Comparison of ENCODE assay signal across 16 mouse cellular contexts in genomic region chr7:73210078-73210477, GRCm38 (mm10).
A peak's percentile ranks its signal among the peaks of the same experiment; 100 is the strongest.
DNase-seq lines count a peak whose midpoint lies in the region; ATAC-seq and TF ChIP-seq lines count a peak whose summit lies in the region.
"Had no signal": no experiment of that assay in that cellular context is flagged by ENCODE, and none has a peak within 500 bp of the region (broad histone marks: within the 10 kb centered on the region; RNA-seq: fewer than 3 reads in every experiment).

No protein-coding gene starts in this region.

- H3K27me3 ChIP-seq in hindbrain, embryonic 10.5 days (ENCODE audit: insufficient read depth, poor library complexity, severe bottlenecking): no peaks in the 10 kb centered on the region
- H3K27me3 ChIP-seq in hindbrain, embryonic 11.5 days (ENCODE audit: control insufficient read depth, insufficient read depth, low read length): no peaks in the 10 kb centered on the region; the same call in 1 of the 2 replicates
- no peaks in the 10 kb centered on the region for H3K27me3 ChIP-seq in forebrain, embryonic 13.5 days
- no peaks in the 10 kb centered on the region for H3K27me3 ChIP-seq in hindbrain, embryonic 13.5 days
- no peaks in the 10 kb centered on the region for H3K27me3 ChIP-seq in midbrain, embryonic 15.5 days (replicated peaks)
- H3K27me3 ChIP-seq: lung, embryonic 15.5 days; megakaryocyte, embryonic 14.5 days had no signal

- peaks cover 36% of the 10 kb centered on the region for H3K4me1 ChIP-seq in hindbrain, embryonic 10.5 days (replicated peaks)
- peaks cover 7% of the 10 kb centered on the region for H3K4me1 ChIP-seq in hindbrain, embryonic 11.5 days (replicated peaks; ENCODE audit: control insufficient read depth, insufficient read depth, low read length)
- peaks cover 52% of the 10 kb centered on the region for H3K4me1 ChIP-seq in forebrain, embryonic 13.5 days
- H3K4me1 ChIP-seq in hindbrain, embryonic 13.5 days (replicated peaks): peaks cover 44% of the 10 kb centered on the region
- peaks cover 33% of the 10 kb centered on the region for H3K4me1 ChIP-seq in midbrain, embryonic 15.5 days
- H3K4me1 ChIP-seq: megakaryocyte, embryonic 14.5 days had no signal

- TF ChIP-seq CTCF in gastrocnemius, adult 2 months (IDR thresholded peaks at IDR 0.05): no peak

- 0 out of 2 replicates have a peak, but pooled peaks cover 2% of the 10 kb centered on the region for H3K9me3 ChIP-seq in hindbrain, embryonic 10.5 days
- H3K9me3 ChIP-seq in hindbrain, embryonic 11.5 days (ENCODE audit: control insufficient read depth, low read length): no peaks in the 10 kb centered on the region
- no peaks in the 10 kb centered on the region for H3K9me3 ChIP-seq in forebrain, embryonic 13.5 days (replicated peaks)
- H3K9me3 ChIP-seq in hindbrain, embryonic 13.5 days: no peaks in the 10 kb centered on the region
- H3K9me3 ChIP-seq in midbrain, embryonic 15.5 days: no peaks in the 10 kb centered on the region
- H3K9me3 ChIP-seq: embryonic facial prominence, embryonic 10.5 days; heart, embryonic 10.5 days; lung, embryonic 15.5 days had no signal

- H3K4me2 ChIP-seq in hindbrain, embryonic 11.5 days (replicated peaks; ENCODE audit: low read depth, low read length): no peak overlapping the region
- peak overlapping the region; percentile 46; the same call in 1 of the 2 replicates for H3K4me2 ChIP-seq in forebrain, embryonic 13.5 days
- H3K4me2 ChIP-seq in hindbrain, embryonic 13.5 days: no peak overlapping the region
- no peak overlapping the region for H3K4me2 ChIP-seq in midbrain, embryonic 15.5 days

- H3K27ac ChIP-seq in hindbrain, embryonic 10.5 days: peak overlapping the region; percentile 88
- no peak overlapping the region for H3K27ac ChIP-seq in hindbrain, embryonic 11.5 days (ENCODE audit: low read depth, low read length)
- peak overlapping the region; percentile 90 for H3K27ac ChIP-seq in forebrain, embryonic 13.5 days
- peak overlapping the region; percentile 87 for H3K27ac ChIP-seq in hindbrain, embryonic 13.5 days
- H3K27ac ChIP-seq in midbrain, embryonic 15.5 days: peak overlapping the region; percentile 75
- no peak overlapping the region for H3K27ac ChIP-seq in gastrocnemius, adult 2 months
- H3K27ac ChIP-seq: heart, embryonic 10.5 days had no signal

- no peaks in the 10 kb centered on the region for H3K36me3 ChIP-seq in hindbrain, embryonic 10.5 days
- H3K36me3 ChIP-seq in hindbrain, embryonic 11.5 days (ENCODE audit: control insufficient read depth, insufficient read depth, low read length): no peaks in the 10 kb centered on the region
- H3K36me3 ChIP-seq in forebrain, embryonic 13.5 days (ENCODE audit: poor library complexity, severe bottlenecking): no peaks in the 10 kb centered on the region
- H3K36me3 ChIP-seq in hindbrain, embryonic 13.5 days: no peaks in the 10 kb centered on the region
- H3K36me3 ChIP-seq in midbrain, embryonic 15.5 days (replicated peaks): no peaks in the 10 kb centered on the region
- H3K36me3 ChIP-seq: embryonic facial prominence, embryonic 10.5 days; G1E; heart, embryonic 10.5 days; lung, embryonic 15.5 days had no signal

- H3K9ac ChIP-seq in hindbrain, embryonic 11.5 days (ENCODE audit: low read depth, low read length): no peak overlapping the region
- H3K9ac ChIP-seq in forebrain, embryonic 13.5 days: no peak overlapping the region
- no peak overlapping the region for H3K9ac ChIP-seq in hindbrain, embryonic 13.5 days
- H3K9ac ChIP-seq in midbrain, embryonic 15.5 days: no peak overlapping the region
- H3K9ac ChIP-seq: lung, embryonic 15.5 days had no signal

- 93% methylated on average over 7 of the region's 7 CpGs for WGBS in hindbrain, embryonic 10.5 days
- 85% methylated on average over 7 of the region's 7 CpGs for WGBS in hindbrain, embryonic 11.5 days
- WGBS in forebrain, embryonic 13.5 days: 30% methylated on average over 7 of the region's 7 CpGs
- 59% methylated on average over 7 of the region's 7 CpGs for WGBS in hindbrain, embryonic 13.5 days
- WGBS in midbrain, embryonic 15.5 days: 63% methylated on average over 7 of the region's 7 CpGs

- DNase-seq in hindbrain, embryonic 10.5 days (ENCODE audit: low spot score): no peak
- no peak for DNase-seq in hindbrain, embryonic 11.5 days (ENCODE audit: low spot score)
- DNase-seq in gastrocnemius, adult 2 months: no peak
- DNase-seq in thymus, postnatal 4 days: no peak
- DNase-seq in ovary, adult 18-20 months (ENCODE audit: low spot score): no peak
- DNase-seq: adrenal gland, postnatal 36 days; kidney, adult 11 months; right cerebral cortex, adult 18-20 months had no signal

- H3K4me3 ChIP-seq in hindbrain, embryonic 10.5 days: no peak overlapping the region
- H3K4me3 ChIP-seq in hindbrain, embryonic 11.5 days (ENCODE audit: low read depth, low read length): no peak overlapping the region
- no peak overlapping the region for H3K4me3 ChIP-seq in forebrain, embryonic 13.5 days
- no peak overlapping the region for H3K4me3 ChIP-seq in hindbrain, embryonic 13.5 days
- H3K4me3 ChIP-seq in midbrain, embryonic 15.5 days: no peak overlapping the region
- H3K4me3 ChIP-seq in gastrocnemius, adult 2 months: no peak overlapping the region
- H3K4me3 ChIP-seq: heart, embryonic 10.5 days; lung, embryonic 15.5 days; megakaryocyte, embryonic 14.5 days had no signal

- ATAC-seq in hindbrain, embryonic 11.5 days (ENCODE audit: low FRiP score): no peak
- no peak for ATAC-seq in forebrain, embryonic 13.5 days
- no peak for ATAC-seq in hindbrain, embryonic 13.5 days (ENCODE audit: low FRiP score)
- ATAC-seq in midbrain, embryonic 15.5 days (replicated peaks): no peak

- intact Hi-C loops in gastrocnemius, adult 2 months (cut with DNase I): no loop called here

Comparison
In these comparisons a context has a peak if more than half of its experiments do, and no peak if none do; other contexts are left out.
1. H3K27ac ChIP-seq: peak in hindbrain, embryonic 10.5 days (single experiment), forebrain, embryonic 13.5 days (single experiment), hindbrain, embryonic 13.5 days (single experiment) and midbrain, embryonic 15.5 days (single experiment); none in hindbrain, embryonic 11.5 days (single experiment) and gastrocnemius, adult 2 months (single experiment).